Mouse (Mus musculus): ENCODE data around the gene Cxadr.
"Not testable (repeated sequence)": the region's sequence is repeated elsewhere in the genome, so short reads cannot be mapped to it uniquely, and the experiment has no call there.

Gene Cxadr

DNA sequence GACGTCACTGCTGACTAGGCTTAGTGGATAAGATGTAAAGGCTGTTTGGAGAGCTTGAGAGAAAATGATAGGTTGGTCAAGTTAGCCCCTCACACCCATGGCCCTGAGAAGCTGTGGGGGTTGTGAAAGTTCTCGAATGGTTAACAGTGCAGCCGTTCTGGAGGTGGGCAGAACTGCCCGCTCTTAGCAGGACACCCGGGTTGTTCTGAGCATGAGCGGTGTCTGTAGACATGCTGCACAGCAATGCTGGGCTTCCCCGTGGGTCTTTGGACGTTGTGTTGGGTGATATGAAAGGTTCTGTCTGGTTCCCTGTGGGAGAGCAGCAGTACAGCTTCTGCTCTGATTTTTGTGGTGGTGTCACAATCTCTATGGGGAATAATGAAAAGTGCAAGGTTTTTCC lies 5.3 kb downstream of the Cxadr start:
- DNase-seq (ENCODE audit: low read depth, low spot score) = no peak

DNA sequence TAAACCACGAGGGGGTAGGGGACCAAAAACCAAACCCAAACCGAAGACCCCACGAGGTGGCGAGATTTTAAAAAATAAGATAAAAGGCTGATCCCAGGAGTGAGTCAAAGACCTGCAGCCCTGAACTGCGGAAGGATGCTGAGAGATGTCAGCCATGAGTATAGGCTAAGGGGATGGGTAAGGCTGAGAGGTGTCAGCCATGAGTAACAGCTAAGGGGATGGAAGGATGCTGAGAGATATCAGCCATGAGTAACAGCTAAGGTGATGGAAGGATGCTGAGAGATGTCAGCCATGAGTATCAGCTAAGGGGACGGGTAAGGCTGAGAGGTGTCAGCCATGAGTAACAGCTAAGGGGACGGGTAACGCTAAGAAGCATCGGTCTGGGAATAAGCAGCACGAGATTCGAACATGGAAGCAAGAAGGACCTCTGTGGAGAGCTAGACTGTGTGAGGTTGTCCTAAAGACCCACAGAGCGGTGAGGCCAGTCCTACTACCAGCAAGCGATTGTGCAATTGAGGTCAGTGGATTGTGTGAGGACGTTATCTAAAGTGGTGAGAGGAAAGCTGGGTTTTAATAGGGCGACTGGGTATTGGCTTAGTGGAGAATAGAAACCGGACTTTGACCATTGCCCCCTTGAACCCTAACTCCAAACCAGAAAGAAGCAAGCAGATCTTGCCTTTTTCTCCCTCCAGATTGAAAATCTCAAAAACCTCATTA lies 6.3 kb downstream of the Cxadr start:
- no peak for DNase-seq (ENCODE audit: low read depth, low spot score)

DNA sequence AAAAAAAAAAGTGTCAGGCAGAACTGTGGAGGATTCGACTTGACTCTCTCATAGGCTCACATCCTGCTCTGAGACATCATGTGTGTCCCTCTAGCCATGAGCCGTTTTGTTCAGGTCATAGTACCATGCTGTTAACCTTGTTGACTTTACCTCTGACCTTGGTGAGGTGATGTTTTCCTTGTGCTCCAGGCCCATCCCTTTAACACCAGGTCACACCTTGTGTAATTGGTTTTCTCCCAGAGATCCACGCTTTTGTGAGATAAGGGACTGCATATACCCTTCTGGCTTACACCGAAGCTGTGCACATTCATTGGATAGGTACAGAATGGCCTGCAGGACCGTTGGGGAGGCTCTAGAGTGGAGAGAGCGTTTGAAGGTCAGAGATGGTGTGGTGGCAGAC lies 8.0 kb downstream of the Cxadr start:
- DNase-seq (ENCODE audit: low read depth, low spot score) = no peak

DNA sequence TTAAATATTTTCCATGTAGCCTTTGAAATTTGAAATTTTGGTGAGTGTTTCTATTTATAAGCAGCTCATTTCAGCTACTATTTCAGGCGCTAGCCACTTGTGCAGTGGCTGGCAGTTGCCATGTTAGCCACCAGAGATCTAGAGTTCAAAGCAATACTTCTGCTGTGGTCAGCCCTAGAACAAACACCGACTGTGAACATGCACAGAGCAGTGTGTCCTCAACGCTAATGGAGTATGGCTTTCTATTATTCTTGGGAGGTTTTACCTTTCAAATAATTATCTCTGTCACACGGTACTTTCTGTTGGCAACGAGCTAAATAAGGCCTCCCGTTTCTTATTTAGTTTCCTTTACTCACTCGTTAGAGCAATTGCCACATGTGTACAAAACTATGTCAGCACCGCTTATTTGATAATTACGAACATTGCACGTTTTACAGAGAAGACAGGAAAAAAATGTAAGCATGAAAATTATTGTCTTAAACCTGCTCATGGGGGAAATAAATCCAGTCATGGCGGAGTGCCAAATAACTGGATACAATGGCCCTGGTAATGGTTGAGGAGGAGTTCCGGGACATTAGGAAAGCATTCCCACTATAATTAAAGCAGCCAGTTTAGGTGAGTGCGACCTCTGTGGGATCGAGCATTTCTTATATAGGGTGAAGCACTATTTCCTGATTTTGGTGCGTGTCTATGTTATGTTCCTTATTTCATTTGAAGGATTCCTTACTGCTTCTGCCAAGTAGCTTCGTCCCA lies 12.0 kb downstream of the Cxadr start:
- DNase-seq (ENCODE audit: low read depth, low spot score) = no peak

DNA sequence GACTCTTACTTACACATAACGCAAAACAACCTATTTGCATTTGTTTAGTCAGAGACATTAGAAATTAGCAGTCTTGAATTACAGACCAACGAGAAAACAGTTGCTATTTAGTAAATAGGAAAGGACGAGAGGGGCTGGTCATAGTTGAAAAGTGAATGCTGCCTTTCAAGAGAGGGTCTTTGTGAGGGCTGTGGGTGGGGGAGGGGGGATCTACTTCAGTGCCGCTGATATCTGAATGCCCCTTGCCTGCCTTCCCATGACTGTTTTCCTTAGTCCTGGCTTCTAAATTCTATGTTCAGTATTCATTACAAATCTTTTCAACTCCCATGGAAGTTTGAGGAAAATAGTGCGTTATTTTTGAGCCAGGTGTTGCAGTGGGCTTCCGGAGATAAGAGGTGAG lies 12.7 kb downstream of the Cxadr start:
- DNase-seq (ENCODE audit: low read depth, low spot score) = no peak

DNA sequence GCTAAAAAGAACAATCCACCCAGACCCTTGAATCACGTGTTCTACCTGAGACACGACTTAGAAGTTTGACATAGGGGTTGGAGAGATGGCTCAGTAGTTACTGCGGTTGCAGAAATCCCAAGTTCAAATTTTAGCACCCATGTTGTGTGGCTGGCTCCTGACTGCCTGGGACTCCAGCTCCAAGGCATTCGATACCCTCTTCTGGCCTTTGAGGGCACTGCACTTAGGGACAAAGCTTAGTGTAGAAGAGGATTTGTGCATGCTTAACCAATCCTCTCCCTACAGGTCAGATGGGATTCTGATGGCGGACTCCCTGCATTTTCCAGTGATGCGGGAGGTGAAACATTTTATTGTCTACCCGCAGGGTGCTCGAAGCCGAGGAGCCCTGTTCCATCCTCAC lies 15.6 kb downstream of the Cxadr start:
- peak; percentile 46 for DNase-seq (ENCODE audit: low read depth, low spot score)

DNA sequence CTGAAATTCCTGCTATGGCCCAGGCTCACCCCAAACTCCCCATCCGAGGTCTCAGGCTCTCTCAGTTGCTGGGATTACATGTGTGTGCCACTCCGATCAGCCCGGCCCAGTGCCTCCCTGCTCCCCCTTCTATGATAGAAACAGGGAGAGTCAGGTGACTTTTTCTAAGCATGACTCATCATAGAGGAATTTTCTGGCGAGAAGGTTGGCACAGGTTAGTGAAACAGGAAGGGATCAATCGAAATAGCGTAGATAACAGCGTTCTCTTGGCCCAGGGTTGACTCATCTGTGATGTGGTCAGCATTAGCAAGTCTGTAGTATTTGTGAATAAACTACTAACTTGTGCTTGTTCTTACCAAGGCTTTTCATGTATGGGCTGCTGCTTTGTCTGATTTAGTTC lies 16.7 kb downstream of the Cxadr start:
- no peak for DNase-seq (ENCODE audit: low read depth, low spot score)

DNA sequence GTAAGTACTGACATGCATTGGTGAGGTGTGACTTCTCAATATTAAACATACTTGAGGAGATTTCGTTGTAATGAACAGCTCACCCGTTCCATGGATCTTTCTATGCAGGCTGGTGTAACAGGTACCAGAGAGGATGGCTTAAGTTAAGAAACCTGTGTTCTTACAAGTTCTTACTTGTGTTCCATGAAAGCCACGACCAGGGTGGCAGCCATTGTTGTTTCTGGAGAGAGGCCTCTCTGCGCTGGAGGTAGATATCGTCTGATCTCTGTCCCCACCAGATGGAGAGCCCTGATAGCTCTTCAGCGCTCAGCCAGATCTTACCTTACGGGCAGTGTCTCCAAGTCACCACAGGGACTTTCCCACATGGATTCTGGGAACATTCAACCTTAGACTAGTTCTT lies 18.4 kb downstream of the Cxadr start:
- DNase-seq (ENCODE audit: low read depth, low spot score) = no peak

DNA sequence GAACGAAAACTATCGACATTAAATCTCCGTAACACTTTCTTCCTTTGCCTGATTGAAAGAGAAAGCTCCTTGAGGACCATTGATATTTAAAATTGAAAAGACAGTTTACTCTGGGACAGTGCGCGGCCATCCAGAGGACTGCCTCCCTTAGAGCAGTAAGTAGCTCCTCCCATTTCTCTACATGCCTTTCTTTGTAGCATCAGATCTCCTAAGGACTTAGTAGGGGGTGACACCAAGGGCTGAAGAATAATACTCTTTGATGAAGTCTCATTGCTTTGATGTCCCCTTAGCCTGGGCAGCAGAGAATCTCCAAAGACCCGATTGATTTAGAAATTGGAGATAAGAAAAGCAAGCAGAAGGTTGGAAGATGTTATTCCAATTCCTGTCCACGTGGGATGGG lies 20.3 kb downstream of the Cxadr start:
- DNase-seq (ENCODE audit: low read depth, low spot score) = no peak

DNA sequence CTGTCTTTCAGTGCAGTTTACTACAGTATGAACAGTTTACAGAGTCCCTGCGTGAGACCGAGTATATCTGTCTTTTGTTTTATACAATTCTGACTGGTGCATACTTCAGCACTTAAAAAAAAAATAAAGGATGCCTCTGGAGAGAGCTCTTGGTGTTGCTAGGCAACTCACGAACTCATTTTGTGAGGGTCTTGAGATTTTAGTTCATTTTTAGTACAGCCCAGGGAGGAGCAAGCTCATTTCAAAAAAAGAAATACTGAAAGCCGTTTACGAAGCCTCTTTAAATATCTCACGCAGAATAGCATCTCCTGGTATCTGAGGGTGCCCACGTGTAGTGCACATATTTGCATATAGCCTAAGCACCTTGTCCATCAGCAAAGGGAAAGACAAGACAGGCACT lies 20.9 kb downstream of the Cxadr start:
- no peak for DNase-seq (ENCODE audit: low read depth, low spot score)

DNA sequence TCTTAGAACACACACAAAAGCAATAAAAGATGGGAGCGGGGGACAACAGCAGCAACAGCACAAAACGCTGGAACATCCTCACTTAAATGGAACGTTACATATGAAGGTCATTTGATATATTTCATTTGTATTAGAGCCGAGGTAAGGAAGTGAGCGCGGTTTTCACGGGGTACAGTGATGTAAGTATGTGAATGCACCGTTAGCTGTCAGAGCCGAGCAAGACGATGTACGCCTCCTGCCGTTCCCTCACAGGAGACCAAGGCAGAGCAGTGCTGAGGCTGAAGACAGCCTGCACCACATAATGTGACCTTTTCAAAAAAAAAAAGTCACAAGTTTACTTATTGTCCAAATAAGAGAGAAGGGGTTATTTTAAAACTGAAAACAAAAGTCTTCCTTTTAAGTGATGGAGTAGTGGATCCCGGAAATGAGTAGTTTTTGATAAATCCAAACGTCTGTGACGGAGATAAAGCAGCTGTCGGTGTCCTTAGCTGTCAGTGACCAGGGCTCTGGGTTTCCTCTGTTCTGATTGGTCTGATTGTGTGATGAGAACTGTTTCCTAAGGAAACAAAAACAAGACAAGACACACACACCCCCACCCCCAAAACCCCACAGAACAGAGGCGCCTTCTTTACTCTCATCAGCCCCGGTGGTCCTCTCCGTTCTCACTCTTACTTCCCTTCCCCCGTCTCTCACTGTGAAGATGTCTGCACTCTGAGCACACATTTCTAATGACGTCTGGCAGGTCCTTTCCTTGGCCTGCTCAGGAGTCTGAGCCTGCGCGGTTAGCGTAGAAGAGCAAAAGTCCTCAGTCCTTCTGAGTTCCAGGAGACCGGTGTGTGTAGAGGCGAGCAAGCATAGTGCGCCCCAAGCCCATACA lies 24.9 kb downstream of the Cxadr start:
- no peak for DNase-seq (ENCODE audit: low read depth, low spot score)

DNA sequence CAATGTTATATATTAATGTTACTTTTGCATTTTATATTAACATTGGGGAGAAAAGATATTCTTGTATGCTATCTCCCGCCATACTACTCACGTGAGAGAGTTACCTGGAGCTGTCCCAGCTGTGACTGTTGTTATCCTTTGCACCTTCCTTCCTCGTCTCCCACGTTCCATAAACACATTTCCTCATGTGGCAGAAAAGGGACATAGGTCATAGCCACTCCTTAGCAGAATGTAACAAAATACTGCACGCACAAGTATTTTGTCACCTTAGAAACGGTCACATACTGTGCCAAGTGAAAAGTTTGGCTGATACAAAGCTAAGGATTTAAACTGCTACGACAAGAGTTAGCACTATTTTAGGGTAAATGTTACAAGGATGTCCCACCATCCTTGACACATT lies 26.3 kb downstream of the Cxadr start:
- DNase-seq (ENCODE audit: low read depth, low spot score) = no peak

DNA sequence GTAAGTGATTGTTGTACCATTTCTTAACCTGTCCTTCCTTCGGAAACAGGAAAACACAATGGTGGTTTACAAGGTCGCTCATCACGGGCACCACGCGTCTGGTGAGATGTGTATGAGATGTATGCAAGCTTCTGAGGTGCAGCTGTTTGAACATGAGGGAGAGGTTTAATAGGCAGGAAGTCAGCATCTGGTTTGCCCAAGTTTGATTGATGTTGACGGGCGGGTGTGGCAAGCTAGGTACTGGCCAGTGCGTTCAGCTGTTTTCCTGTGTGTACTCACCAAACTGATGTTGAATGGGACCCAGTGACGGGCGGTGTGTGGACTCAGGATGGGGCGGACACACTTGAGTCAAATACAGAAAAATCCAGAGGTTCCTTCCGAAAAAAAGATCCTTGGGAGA lies 26.7 kb downstream of the Cxadr start:
- no peak for DNase-seq (ENCODE audit: low read depth, low spot score)

DNA sequence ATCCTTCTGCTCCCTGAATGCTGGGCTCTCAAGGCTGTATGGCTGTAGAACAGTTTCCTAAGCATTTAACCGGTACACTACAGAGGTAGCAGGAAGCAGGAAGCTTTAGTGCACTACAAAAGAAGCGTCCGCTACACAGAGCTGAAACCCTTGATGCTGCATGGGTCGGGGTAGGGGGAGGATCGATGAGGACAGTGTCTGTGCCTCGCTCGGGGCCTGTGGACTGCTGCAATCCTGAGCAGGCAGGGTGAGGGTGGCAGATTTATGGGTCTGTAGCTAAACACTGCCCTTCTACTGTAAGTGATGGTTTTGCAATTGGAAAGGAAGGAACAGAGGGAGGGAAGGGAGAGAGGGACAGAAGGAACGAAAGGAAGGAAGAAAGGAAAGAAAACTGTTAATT lies 35.9 kb downstream of the Cxadr start:
- DNase-seq (ENCODE audit: low read depth, low spot score) = no peak

DNA sequence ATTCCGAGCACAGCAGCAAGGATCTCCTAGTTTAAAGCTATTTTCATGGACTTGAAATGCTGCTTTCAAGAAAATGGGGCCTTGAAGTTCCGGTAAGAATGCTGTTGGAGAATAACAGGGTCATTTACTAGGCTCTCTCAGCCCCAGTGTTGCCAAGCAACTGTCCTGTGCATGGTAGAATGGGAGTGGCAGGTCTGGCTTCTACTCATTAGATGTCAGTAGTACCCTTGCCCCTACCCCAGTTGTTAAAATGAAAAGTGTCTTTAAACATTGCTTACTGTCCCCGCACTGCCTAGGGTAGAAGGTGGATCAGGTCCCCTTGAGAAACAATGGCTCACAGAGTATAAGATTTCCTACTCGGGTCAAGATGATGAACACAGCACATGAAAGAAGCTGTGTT lies 40.1 kb downstream of the Cxadr start:
- DNase-seq (ENCODE audit: low read depth, low spot score) = no peak

DNA sequence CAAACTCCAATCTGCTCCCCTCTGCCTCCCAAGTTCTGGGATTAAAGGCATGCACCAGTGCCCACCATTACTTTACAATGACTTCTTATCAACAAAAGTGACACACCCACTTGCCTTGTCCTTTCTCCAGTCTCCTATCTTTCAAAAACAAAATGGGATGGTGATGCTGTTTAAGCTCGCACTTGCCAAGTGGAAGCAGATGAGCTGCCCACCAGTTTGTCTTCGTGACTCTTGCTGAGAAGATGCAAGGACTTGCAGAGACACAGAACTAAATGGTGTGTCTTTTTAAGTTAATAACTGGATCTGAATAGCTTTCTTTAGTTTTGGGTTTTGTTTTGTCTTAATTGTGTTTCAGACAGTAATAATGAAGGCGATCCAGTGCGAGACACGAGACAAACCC lies 41.5 kb downstream of the Cxadr start:
- no peak for DNase-seq (ENCODE audit: low read depth, low spot score)

DNA sequence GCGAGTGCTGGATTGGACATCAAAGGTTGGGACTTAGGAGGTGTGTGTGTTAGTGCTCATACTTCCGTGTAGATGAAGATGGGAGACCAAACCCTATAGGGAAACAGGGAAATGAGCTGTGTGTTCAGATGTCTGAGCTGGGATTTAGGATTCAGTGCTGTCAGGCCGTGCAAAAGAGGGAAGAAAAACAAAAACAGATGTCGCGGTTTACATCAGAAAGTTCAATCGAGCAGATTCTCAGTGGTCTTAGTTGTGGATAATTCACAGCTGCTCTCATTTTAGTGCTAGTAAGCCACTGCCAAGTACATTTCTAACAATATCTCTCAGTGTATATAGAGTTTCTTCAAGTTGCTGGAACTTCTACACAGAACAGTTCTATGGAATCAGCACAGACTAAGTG lies 42.5 kb downstream of the Cxadr start:
- no peak for DNase-seq (ENCODE audit: low read depth, low spot score)

DNA sequence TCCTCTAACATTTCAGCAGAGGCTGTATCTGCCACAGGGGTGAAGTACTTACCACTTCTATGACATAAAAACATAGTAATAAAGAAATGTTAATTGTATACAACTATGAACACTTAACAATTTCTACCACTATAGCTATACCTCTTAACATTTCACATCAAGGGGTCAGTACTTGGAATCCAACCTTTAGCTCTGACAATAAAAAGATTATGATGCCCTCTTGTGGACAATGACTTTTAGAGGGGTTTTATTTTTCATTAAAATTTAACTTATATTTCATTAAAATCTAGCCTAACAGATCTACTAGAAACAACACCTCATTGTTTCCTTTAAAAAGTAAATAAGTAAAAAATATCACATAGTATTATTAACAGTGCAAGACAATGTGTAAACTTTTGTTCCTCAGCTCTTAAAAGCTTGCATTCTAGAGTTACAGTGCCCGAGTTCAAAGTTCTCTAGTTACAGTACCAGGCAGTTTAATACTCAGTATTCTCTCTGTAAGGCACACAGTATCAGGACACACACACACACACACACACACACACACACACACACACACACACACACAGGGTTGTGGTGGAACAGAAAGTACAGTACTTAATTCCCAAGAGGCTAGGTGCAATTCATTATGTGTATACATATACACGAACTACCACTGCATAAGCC lies 45.5 kb downstream of the Cxadr start:
- DNase-seq (ENCODE audit: low read depth, low spot score) = no peak

DNA sequence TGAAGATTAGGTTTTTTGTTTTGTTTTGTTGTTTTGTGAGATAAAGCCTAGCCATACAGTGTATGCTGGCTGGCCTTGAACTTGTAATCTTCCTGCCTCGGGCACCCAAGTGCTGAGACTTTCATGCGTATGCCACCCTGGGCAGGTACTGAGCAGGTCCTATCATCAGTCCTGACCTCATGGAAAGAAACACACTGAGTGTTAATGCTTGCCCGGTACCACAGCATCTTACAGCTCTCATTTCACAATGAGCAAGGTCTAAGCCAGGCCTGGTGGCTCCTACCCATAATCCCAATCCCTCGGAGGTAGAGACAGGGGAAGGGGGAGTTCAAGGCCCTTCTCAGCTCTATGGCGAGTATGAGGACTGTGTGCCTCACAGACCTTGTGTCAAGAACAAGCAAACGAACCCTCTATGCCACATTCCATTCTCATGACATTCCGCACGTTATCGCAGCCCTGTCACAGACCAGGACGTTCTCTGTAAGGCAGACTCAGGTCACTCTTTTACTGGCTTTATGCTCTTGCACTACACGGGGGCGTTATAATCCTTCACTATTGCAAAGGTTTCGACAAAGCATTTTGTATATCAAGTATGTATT lies 46.1 kb downstream of the Cxadr start:
- DNase-seq (ENCODE audit: low read depth, low spot score) = no peak

DNA sequence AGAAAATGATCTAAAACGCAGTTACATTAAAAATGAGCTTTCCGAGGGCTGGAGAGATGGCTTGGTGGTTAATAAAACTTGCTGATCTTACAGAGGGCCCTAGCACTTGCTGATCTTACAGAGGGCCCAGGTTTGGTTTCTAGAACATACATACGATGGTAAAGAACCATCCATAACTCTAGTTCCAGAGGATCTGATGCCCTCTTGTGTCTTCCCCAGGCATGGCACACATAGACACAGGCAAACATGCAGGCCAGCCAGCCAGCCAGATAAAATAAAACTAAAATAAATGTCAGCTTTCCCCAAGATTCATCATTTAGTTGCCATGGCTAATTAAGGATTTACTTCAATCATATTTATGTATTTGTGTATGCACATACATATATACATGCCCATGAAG lies 56.5 kb downstream of the Cxadr start:
- DNase-seq (ENCODE audit: low read depth, low spot score) = no peak

DNA sequence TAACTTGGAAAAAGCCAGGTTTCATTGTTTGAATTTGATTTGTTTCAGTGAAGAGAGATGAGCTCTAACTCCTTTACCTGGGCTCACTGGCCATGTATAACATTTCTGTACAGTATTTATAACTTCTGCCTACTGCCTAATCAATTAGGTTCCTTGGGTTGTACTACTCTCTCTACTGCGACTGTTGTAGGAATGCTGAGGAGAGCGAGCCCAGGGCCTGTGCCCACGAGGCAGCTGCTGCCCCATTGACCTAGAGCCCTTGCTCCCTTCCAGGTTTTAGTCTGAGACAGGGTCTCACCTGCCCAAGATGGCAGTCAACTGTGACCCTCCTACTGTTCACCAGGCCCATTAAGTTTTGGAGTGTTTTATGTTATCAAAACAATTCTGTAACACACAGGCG lies 60.2 kb downstream of the Cxadr start:
- DNase-seq (ENCODE audit: low read depth, low spot score) = no peak

DNA sequence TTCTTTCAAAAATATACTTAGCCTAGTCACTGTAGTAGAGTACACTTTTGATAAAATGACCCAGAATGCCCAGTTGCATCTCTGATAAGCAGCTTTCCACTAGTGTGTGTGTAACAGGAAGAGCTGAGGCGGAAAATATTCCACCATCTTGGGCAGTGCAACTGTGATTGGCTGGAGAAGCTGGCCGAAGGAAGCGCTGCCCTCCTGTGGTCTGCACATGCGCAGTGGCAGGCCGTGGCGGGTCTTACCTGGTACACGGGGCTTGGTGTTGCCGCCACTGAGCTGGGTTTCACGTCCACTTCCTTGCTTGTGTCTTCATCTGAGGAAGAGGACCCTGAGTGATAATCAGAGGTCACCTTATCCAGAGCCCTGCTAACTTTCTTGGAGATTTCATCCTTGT lies 63.3 kb downstream of the Cxadr start:
- not testable (repeated sequence) for DNase-seq (ENCODE audit: low read depth, low spot score)

Measured in WW6 (cell line).